Mouse (Mus musculus): Measurements from ENCODE around the gene Fh1.

Gene Fh1

GRCm38 (mm10) chr1:175552474-175552873 is 73.0 kb downstream of the Fh1 start:
- Histone ChIP-seq H3K4me1 (replicated peaks; ENCODE audit: low read depth, low read length) (no peaks in the 10 kb centered on the region), H3K9me3 (ENCODE audit: low read length) (no peaks in the 10 kb centered on the region), H3K4me3 (replicated peaks; ENCODE audit: low read length) (no peak overlapping the region), H3K27me3 (ENCODE audit: insufficient read depth, low read length) (no peaks in the 10 kb centered on the region), H3K36me3 (ENCODE audit: insufficient read depth, low read length) (no peaks in the 10 kb centered on the region)
- no peak for TF ChIP-seq NANOG (IDR thresholded peaks at IDR 0.05; ENCODE audit: borderline replicate concordance, low read length)
- TF ChIP-seq POU5F1 (IDR thresholded peaks at IDR 0.05; ENCODE audit: borderline replicate concordance, low read length), result no peak
- TF ChIP-seq CTCF (conservative IDR thresholded peaks at IDR 0.05; ENCODE audit: low read length), result no peak

GRCm38 (mm10) chr1:175550586-175550985 is 74.8 kb downstream of the Fh1 start:
- TF ChIP-seq NANOG (IDR thresholded peaks at IDR 0.05; ENCODE audit: borderline replicate concordance, low read length), result no peak
- TF ChIP-seq CTCF (conservative IDR thresholded peaks at IDR 0.05; ENCODE audit: low read length), result no peak
- no peak for TF ChIP-seq POU5F1 (IDR thresholded peaks at IDR 0.05; ENCODE audit: borderline replicate concordance, low read length)
- H3K27me3 ChIP-seq (ENCODE audit: insufficient read depth, low read length), result no peaks in the 10 kb centered on the region
- H3K36me3 ChIP-seq (ENCODE audit: insufficient read depth, low read length), result no peaks in the 10 kb centered on the region
- H3K4me1 ChIP-seq (replicated peaks; ENCODE audit: low read depth, low read length), result no peaks in the 10 kb centered on the region
- H3K9me3 ChIP-seq (ENCODE audit: low read length), result no peaks in the 10 kb centered on the region
- H3K4me3 ChIP-seq (replicated peaks; ENCODE audit: low read length), result no peak overlapping the region
